Comparison of ENCODE assay signal across 1 mouse cellular context in genomic region chr7:88277858-88278627, GRCm38 (mm10).
TF ChIP-seq lines count a peak whose summit lies in the region.

TSS of gene Ctsc (plus strand) at chr7:88278085.

TF ChIP-seq in CH12.LX, 34 proteins besides CTCF, POLR2A, EP300 and RAD21 (continued from another document):
- TF ChIP-seq PAX5 (IDR thresholded peaks at IDR 0.05; ENCODE audit: low read length) (no peak), ELF1 (IDR thresholded peaks at IDR 0.05; ENCODE audit: low read depth, low read length) (peak; percentile 88), JUND (conservative IDR thresholded peaks at IDR 0.05; ENCODE audit: low read depth, low read length) (no peak), KAT2A (IDR thresholded peaks at IDR 0.05; ENCODE audit: insufficient replicate concordance, low read length) (no peak), NRF1 (IDR thresholded peaks at IDR 0.05; ENCODE audit: low read depth, low read length) (no peak), MEF2A (IDR thresholded peaks at IDR 0.05; ENCODE audit: borderline replicate concordance, low read depth, low read length) (peak; percentile 73; the same call in 1 of the 2 replicates), MAZ (IDR thresholded peaks at IDR 0.05; ENCODE audit: low read depth, low read length) (peak; percentile 84), ZKSCAN1 (IDR thresholded peaks at IDR 0.05; ENCODE audit: borderline replicate concordance, low read depth, low read length) (no peak), USF2 (conservative IDR thresholded peaks at IDR 0.05; ENCODE audit: low read depth, low read length) (no peak), HCFC1 (IDR thresholded peaks at IDR 0.05; ENCODE audit: low read depth, low read length) (peak; percentile 50; the same call in 1 of the 2 replicates)
